Mouse (Mus musculus): Measurements from ENCODE around the gene Uqcr11. TPM values are rescaled to one million over a fixed set of nuclear protein-coding genes. Genes with fewer than 3 reads are reported as not detected.

Gene Uqcr11
- total and polyA plus RNA-seq, 2 experiments from 2014 or later: 391 to 981 TPM

DNA sequence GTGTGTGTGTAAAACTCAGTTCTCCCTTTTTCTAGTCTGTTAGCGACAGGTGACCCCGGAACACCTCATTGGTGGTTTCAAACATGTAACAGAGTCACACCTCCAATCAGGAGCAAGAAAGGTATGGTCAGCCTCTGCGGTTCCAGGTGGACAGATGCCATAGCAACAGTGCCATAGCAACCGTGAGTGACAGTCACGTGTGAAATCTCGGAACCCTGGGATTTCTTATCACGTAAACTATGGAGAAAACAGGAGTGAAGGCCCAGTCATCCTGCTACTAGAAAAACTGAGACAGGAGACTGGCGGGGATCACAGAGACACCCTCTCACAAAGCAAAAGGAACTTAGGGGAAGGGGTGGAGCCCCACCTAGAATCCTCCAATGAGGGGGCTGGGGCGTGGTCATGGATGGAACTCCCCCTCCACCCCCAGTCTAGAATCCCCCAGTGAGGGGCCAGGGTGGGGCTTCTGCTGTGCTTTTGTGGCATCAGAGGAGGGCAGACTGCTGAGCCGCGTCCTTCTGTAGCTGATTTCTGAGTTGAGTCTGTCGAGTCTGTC is 35.1 kb downstream of the Uqcr11 start:
- H3K4me3 ChIP-seq (ENCODE audit: low read length): peak overlapping the region; percentile 14
- peak overlapping the region; percentile 54 for H3K27ac ChIP-seq
- no peaks in the 10 kb centered on the region for H3K27me3 ChIP-seq (ENCODE audit: insufficient read depth, low read length)
- peak overlapping the region; percentile 41 for H3K4me2 ChIP-seq (ENCODE audit: low read depth, low read length)
- no peaks in the 10 kb centered on the region for H3K4me1 ChIP-seq (ENCODE audit: insufficient read depth, low read length)
- no peak overlapping the region for H3K9ac ChIP-seq (replicated peaks; ENCODE audit: low read length)
- WGBS: 3% methylated on average over 12 of the region's 12 CpGs
- TF ChIP-seq CTCF (IDR thresholded peaks at IDR 0.05; ENCODE audit: low read depth): no peak
- no peaks in the 10 kb centered on the region for H3K9me3 ChIP-seq (ENCODE audit: low read length)
- H3K36me3 ChIP-seq (ENCODE audit: insufficient read depth, low read length): no peaks in the 10 kb centered on the region
- peak; percentile 89 for DNase-seq (ENCODE audit: low spot score)
- peak; percentile 90 for ATAC-seq

- Histone ChIP-seq H3K27ac (no peak overlapping the region), H3K4me3 (ENCODE audit: low read length) (no peak overlapping the region), H3K36me3 (ENCODE audit: insufficient read depth, low read length) (no peaks in the 10 kb centered on the region), H3K4me2 (ENCODE audit: low read depth, low read length) (no peak overlapping the region), H3K27me3 (ENCODE audit: insufficient read depth, low read length) (no peaks in the 10 kb centered on the region), H3K9ac (replicated peaks; ENCODE audit: low read length) (no peak overlapping the region), H3K9me3 (ENCODE audit: low read length) (no peaks in the 10 kb centered on the region), H3K4me1 (ENCODE audit: insufficient read depth, low read length) (no peaks in the 10 kb centered on the region)
- TF ChIP-seq CTCF (IDR thresholded peaks at IDR 0.05; ENCODE audit: low read depth): no peak
- ATAC-seq (no peak), DNase-seq (ENCODE audit: low spot score) (no peak)
- 78% methylated on average over 21 of the region's 21 CpGs for WGBS
These were observed 36.5 kb downstream of the Uqcr11 start for GRCm38 (mm10) chr10:80369995-80370747.

- H3K4me3 ChIP-seq (ENCODE audit: low read length): no peak overlapping the region
- no peak for ATAC-seq
- peaks cover 5% of the 10 kb centered on the region for H3K4me1 ChIP-seq (ENCODE audit: insufficient read depth, low read length)
- WGBS: 92% methylated on average over 6 of the region's 6 CpGs
- no peak overlapping the region for H3K9ac ChIP-seq (replicated peaks; ENCODE audit: low read length)
- H3K4me2 ChIP-seq (ENCODE audit: low read depth, low read length): no peak overlapping the region
- no peaks in the 10 kb centered on the region for H3K36me3 ChIP-seq (ENCODE audit: insufficient read depth, low read length)
- no peaks in the 10 kb centered on the region for H3K27me3 ChIP-seq (ENCODE audit: insufficient read depth, low read length)
- H3K9me3 ChIP-seq (ENCODE audit: low read length): no peaks in the 10 kb centered on the region
- TF ChIP-seq CTCF (IDR thresholded peaks at IDR 0.05; ENCODE audit: low read depth): no peak
- H3K27ac ChIP-seq: no peak overlapping the region
- DNase-seq (ENCODE audit: low spot score): no peak
These were observed 38.2 kb downstream of the Uqcr11 start for GRCm38 (mm10) chr10:80368392-80368791.

DNA sequence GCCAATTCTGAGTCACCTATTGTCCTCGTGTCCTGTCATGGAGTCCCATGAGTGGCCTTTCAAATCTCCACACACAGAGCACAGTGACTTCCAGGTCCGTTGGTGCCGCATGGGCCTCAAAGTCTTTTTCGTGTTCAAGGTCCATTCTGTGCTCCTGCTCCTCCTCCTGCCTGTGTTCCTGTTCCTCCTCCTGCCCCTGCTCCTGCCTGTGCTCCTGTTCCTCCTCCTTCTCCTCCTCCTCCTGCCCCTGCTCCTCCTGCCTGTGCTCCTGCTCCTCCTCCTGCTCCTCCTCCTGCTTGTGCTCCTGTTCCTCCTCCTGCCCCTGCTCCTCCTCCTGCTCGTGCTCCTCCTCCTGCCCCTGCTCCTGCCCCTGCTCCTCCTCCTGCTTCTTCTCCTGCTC is 38.7 kb downstream of the Uqcr11 start:
- no peak for DNase-seq (ENCODE audit: low spot score)
- Histone ChIP-seq H3K9ac (replicated peaks; ENCODE audit: low read length) (no peak overlapping the region), H3K27ac (no peak overlapping the region), H3K4me1 (ENCODE audit: insufficient read depth, low read length) (peaks cover 5% of the 10 kb centered on the region), H3K4me3 (ENCODE audit: low read length) (no peak overlapping the region), H3K9me3 (ENCODE audit: low read length) (no peaks in the 10 kb centered on the region), H3K27me3 (ENCODE audit: insufficient read depth, low read length) (no peaks in the 10 kb centered on the region), H3K36me3 (ENCODE audit: insufficient read depth, low read length) (no peaks in the 10 kb centered on the region), H3K4me2 (ENCODE audit: low read depth, low read length) (no peak overlapping the region)
- ATAC-seq: no peak
- WGBS: 43% methylated on average over 5 of the region's 5 CpGs
- TF ChIP-seq CTCF (IDR thresholded peaks at IDR 0.05; ENCODE audit: low read depth): no peak

DNA sequence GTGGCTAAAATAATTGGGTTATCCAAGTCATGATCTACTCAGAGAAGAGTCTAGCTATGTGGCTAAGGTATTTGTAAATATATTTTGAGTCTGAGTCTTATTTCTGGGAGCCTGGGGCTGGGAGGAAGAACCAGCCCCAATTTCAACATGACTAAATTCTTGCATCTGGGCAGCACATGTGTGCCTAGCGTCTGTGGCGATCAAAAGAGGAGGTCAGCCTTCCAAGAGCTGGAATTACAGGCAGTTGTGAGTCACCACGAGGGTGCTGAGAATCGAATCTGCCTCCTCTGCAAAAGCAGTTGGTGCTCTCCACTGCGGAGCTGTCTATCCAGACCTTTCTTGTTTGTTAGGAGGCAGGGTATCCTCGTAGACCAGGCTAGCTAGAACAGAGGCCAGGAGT is 40.9 kb downstream of the Uqcr11 start:
- H3K27ac ChIP-seq: no peak overlapping the region
- no peak for TF ChIP-seq CTCF (IDR thresholded peaks at IDR 0.05; ENCODE audit: low read depth)
- WGBS: 72% methylated on average over 6 of the region's 6 CpGs
- no peak overlapping the region for H3K9ac ChIP-seq (replicated peaks; ENCODE audit: low read length)
- no peaks in the 10 kb centered on the region for H3K27me3 ChIP-seq (ENCODE audit: insufficient read depth, low read length)
- H3K4me2 ChIP-seq (ENCODE audit: low read depth, low read length): no peak overlapping the region
- H3K4me1 ChIP-seq (ENCODE audit: insufficient read depth, low read length): peaks cover 5% of the 10 kb centered on the region
- no peak overlapping the region for H3K4me3 ChIP-seq (ENCODE audit: low read length)
- H3K36me3 ChIP-seq (ENCODE audit: insufficient read depth, low read length): no peaks in the 10 kb centered on the region
- H3K9me3 ChIP-seq (ENCODE audit: low read length): no peaks in the 10 kb centered on the region
- DNase-seq (ENCODE audit: low spot score) (no peak), ATAC-seq (no peak)

- H3K4me3 ChIP-seq (ENCODE audit: low read length): no peak overlapping the region
- H3K9me3 ChIP-seq (ENCODE audit: low read length): no peaks in the 10 kb centered on the region
- no peak overlapping the region for H3K4me2 ChIP-seq (ENCODE audit: low read depth, low read length)
- H3K9ac ChIP-seq (replicated peaks; ENCODE audit: low read length): no peak overlapping the region
- peak; percentile 52; the same call in 1 of the 2 replicates for ATAC-seq
- H3K27ac ChIP-seq: no peak overlapping the region
- no peaks in the 10 kb centered on the region for H3K36me3 ChIP-seq (ENCODE audit: insufficient read depth, low read length)
- no peak for DNase-seq (ENCODE audit: low spot score)
- 27% methylated on average over 6 of the region's 6 CpGs for WGBS
- H3K27me3 ChIP-seq (ENCODE audit: insufficient read depth, low read length): no peaks in the 10 kb centered on the region
- peaks cover 5% of the 10 kb centered on the region for H3K4me1 ChIP-seq (ENCODE audit: insufficient read depth, low read length)
- TF ChIP-seq CTCF (IDR thresholded peaks at IDR 0.05; ENCODE audit: low read depth): no peak
These were observed 42.9 kb downstream of the Uqcr11 start for GRCm38 (mm10) chr10:80363734-80364133.

All from hindbrain, postnatal 0 days (tissue).